Mouse (Mus musculus): ENCODE measurements around the gene Anks1b.

DNA sequence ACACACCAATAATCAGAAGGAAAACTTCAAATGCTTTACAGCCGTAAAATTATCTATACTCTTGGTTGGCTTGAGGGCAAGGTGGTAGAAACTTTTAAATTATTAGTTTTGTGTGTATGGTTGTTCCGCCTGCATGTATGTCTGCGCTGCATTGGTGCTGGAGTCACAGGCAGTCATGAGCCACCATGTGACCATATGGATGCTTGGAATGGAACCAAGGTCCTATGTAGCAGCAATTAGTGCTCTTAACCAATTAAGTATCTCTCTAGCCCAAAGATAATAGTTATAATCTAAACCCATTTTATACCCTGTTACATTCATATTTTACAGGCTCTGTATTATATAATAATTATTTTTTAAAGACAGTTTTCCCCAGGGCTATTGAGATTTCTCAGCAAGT lies 739.7 kb downstream of the Anks1b start:
- TF ChIP-seq EP300 (IDR thresholded peaks at IDR 0.05) (no peak), CTCF (IDR thresholded peaks at IDR 0.05) (no peak)

Measured in lung, postnatal 0 days (tissue).